Mouse (Mus musculus) stomach, embryonic 15.5 days (tissue): ENCODE data around the gene Anapc5. TPM values are rescaled to one million over a fixed set of nuclear protein-coding genes. Genes with fewer than 3 reads are reported as not detected.

ENCODE experiments used
- ATAC-seq: fragments of 200-750 bp; cut with Nextera tagmentation; 2 replicates; pipeline ENCODE4 v1.8.0; 2017; ENCODE audit warnings: low read depth, moderate number of reproducible peaks, moderate TSS enrichment; ENCODE audit not compliant: insufficient read depth, low FRiP score
- H3K27ac ChIP-seq: fragments of 300-500 bp; sonication (generic); 2 replicates; pipeline ENCODE4 v1.5.1; 2015; ENCODE audit warnings: mild to moderate bottlenecking, inconsistent platforms
- H3K27me3 ChIP-seq: fragments of 300-500 bp; sonication (generic); replicated peaks from 2 replicates; pipeline ENCODE4 v1.6.1; 2015; ENCODE audit warnings: inconsistent platforms
- H3K36me3 ChIP-seq: fragments of 300-500 bp; sonication (generic); 2 replicates; pipeline ENCODE4 v1.6.1; 2015; ENCODE audit warnings: inconsistent platforms
- H3K4me1 ChIP-seq: fragments of 300-500 bp; sonication (generic); 2 replicates; pipeline ENCODE4 v1.6.1; 2015; ENCODE audit warnings: inconsistent platforms
- H3K4me2 ChIP-seq: fragments of 300-500 bp; sonication (generic); 2 replicates; pipeline ENCODE4 v1.6.1; 2015; ENCODE audit warnings: mild to moderate bottlenecking, inconsistent platforms
- H3K4me3 ChIP-seq: fragments of 300-500 bp; sonication (generic); replicated peaks from 2 replicates; pipeline ENCODE4 v1.5.1; 2015; ENCODE audit warnings: inconsistent platforms
- H3K9ac ChIP-seq: fragments of 300-500 bp; sonication (generic); 2 replicates; pipeline ENCODE4 v1.6.1; 2015; ENCODE audit warnings: inconsistent platforms
- H3K9me3 ChIP-seq: fragments of 300-500 bp; sonication (generic); 2 replicates; pipeline ENCODE4 v1.6.1; 2016; ENCODE audit warnings: inconsistent platforms
- WGBS: fragments of 180-500 bp; shearing (Covaris S2); methylation state at CpG from one replicate; pipeline ENCODE4 v1.1.7; 2015; 5-methylcytosine and 5-hydroxymethylcytosine counted together
- polyA plus RNA-seq: library from polyadenylated mRNA; unstranded; fragments of >200 nt; fragmentation: Nextera tagmentation; extraction: Ambion mirVana; gene quantifications from 2 replicates; pipeline ENCODE4 v1.2.1, GENCODE M21; 2015

Gene Anapc5
- polyA plus RNA-seq = 384 and 409 TPM in 2 replicates

GRCm38 (mm10) chr5:122820777-122821523 lies at the start of gene Anapc5:
Anapc5 (minus strand) TSS chr5:122821339.
- peak; percentile 100 for ATAC-seq
- peak within 1 kb of the TSS; percentile 61 for H3K4me2 ChIP-seq
- peak within 1 kb of the TSS; percentile 96 for H3K9ac ChIP-seq
- H3K36me3 ChIP-seq = peaks cover 20% of the 10 kb centered on the region
- H3K27me3 ChIP-seq = no peaks in the 10 kb centered on the region
- peaks cover 10% of the 10 kb centered on the region; the same call in 1 of the 2 replicates for H3K4me1 ChIP-seq
- under 1% methylated on average over 55 of the region's 55 CpGs for WGBS
- H3K9me3 ChIP-seq = no peaks in the 10 kb centered on the region
- peak within 1 kb of the TSS; percentile 87 for H3K4me3 ChIP-seq
- peak within 1 kb of the TSS; percentile 98 for H3K27ac ChIP-seq

DNA sequence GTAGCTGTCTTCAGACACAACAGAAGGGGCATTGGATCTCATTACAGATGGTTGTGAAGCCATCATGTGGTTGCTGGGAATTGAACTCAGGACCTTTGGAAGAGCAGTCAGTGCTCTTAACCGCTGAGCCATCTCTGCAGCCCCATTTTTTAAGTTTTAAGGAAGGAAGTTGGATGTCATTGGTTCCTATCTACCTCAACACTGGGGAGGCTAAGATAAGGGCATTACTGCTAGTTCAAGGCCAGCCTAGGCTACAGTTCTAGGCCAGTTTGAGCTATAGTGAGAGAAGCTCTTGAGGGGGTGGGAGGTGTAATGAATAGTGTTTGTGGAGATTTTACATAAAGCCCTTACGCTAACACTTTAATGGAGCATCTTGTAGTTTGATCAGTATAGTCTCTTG lies 41.9 kb upstream of the Anapc5 start:
- Histone ChIP-seq H3K36me3 (peaks cover 31% of the 10 kb centered on the region), H3K4me1 (no peaks in the 10 kb centered on the region), H3K4me2 (no peak overlapping the region), H3K9ac (no peak overlapping the region), H3K4me3 (no peak overlapping the region), H3K9me3 (no peaks in the 10 kb centered on the region), H3K27ac (no peak overlapping the region), H3K27me3 (no peaks in the 10 kb centered on the region)
- WGBS = 94% methylated on average over 2 of the region's 2 CpGs
- no peak for ATAC-seq

DNA sequence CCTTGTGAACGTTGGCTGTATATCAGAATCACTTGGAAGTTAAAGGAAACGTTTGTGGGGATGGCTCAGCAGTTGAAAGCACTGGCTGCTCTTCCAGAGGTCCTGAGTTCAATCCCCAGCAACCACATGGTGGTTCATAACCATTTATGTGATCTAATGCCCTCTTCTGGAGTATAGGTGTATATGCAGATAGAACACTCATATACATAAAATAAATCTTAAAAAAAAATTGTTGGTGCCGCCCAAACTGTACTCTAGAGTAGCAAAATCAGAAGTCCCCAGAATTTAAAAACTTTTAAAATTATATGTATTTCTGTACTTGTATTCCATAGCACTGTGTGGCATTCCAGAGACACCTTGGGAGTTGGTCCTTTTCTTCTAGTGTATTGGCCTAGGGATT lies 34.7 kb upstream of the Anapc5 start:
- Histone ChIP-seq H3K9ac (no peak overlapping the region), H3K9me3 (no peaks in the 10 kb centered on the region), H3K4me2 (no peak overlapping the region), H3K4me3 (no peak overlapping the region), H3K27me3 (no peaks in the 10 kb centered on the region), H3K4me1 (0 out of 2 replicates have a peak, but pooled peaks cover 8% of the 10 kb centered on the region), H3K27ac (no peak overlapping the region), H3K36me3 (no peaks in the 10 kb centered on the region)
- no peak for ATAC-seq
- WGBS = 75% methylated on average over 3 of the region's 3 CpGs

DNA sequence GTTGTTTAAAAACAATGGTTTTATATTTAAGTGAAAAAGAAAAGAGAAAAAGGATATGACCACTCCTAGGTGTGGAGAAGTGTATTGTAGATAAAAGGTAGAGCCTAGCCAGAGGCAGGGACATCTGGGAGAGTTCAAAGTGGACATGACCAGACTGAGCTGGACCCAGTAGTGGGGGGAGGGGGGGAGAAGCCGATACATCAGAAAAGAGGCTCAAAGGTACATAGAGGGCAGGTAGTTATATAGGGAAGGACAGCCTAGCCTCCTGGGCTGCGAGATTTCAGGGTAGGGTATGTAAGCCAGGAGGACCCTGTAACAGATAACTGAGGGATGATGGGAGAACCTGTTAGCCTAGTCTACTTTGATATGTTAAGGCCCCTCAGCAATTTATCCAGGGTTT lies 31.5 kb upstream of the Anapc5 start:
- Histone ChIP-seq H3K36me3 (no peaks in the 10 kb centered on the region), H3K4me3 (no peak overlapping the region), H3K4me1 (peaks cover 10% of the 10 kb centered on the region; the same call in 1 of the 2 replicates), H3K27ac (no peak overlapping the region), H3K9ac (no peak overlapping the region), H3K9me3 (no peaks in the 10 kb centered on the region), H3K27me3 (no peaks in the 10 kb centered on the region), H3K4me2 (no peak overlapping the region)
- ATAC-seq = no peak
- WGBS = 68% methylated on average over 2 of the region's 2 CpGs

- ATAC-seq = peak; percentile 54
- H3K4me3 ChIP-seq = peak overlapping the region; percentile 97
- H3K9ac ChIP-seq = peak overlapping the region; percentile 96
- H3K36me3 ChIP-seq = no peaks in the 10 kb centered on the region
- no peaks in the 10 kb centered on the region for H3K27me3 ChIP-seq
- peak overlapping the region; percentile 91 for H3K4me2 ChIP-seq
- under 1% methylated on average over 38 of the region's 38 CpGs for WGBS
- peak overlapping the region; percentile 90 for H3K27ac ChIP-seq
- H3K4me1 ChIP-seq = peaks cover 10% of the 10 kb centered on the region; the same call in 1 of the 2 replicates
- H3K9me3 ChIP-seq = no peaks in the 10 kb centered on the region
Observed at GRCm38 (mm10) chr5:122850319-122851002, 29.3 kb upstream of the Anapc5 start.

GRCm38 (mm10) chr5:122849521-122850318 lies 28.6 kb upstream of the Anapc5 start, which contains the start of gene Rnf34:
Rnf34 (plus strand) TSS chr5:122850048.
- Histone ChIP-seq H3K36me3 (no peaks in the 10 kb centered on the region), H3K27ac (peak within 1 kb of the TSS; percentile 93), H3K4me1 (peaks cover 10% of the 10 kb centered on the region; the same call in 1 of the 2 replicates), H3K9ac (peak within 1 kb of the TSS; percentile 96), H3K4me2 (peak within 1 kb of the TSS; percentile 91), H3K9me3 (no peaks in the 10 kb centered on the region), H3K4me3 (peak within 1 kb of the TSS; percentile 97), H3K27me3 (no peaks in the 10 kb centered on the region)
- ATAC-seq = peak; percentile 99
- WGBS = under 1% methylated on average over 59 of the region's 61 CpGs

GRCm38 (mm10) chr5:122843799-122844198 lies 22.7 kb upstream of the Anapc5 start:
- H3K4me1 ChIP-seq = no peaks in the 10 kb centered on the region
- H3K9me3 ChIP-seq = no peaks in the 10 kb centered on the region
- H3K4me2 ChIP-seq = no peak overlapping the region
- no peaks in the 10 kb centered on the region for H3K27me3 ChIP-seq
- H3K27ac ChIP-seq = no peak overlapping the region
- no peaks in the 10 kb centered on the region for H3K36me3 ChIP-seq
- no peak for ATAC-seq
- 81% methylated on average over 5 of the region's 5 CpGs for WGBS
- H3K4me3 ChIP-seq = no peak overlapping the region
- no peak overlapping the region for H3K9ac ChIP-seq

GRCm38 (mm10) chr5:122841126-122841525 lies 20.0 kb upstream of the Anapc5 start:
- ATAC-seq = no peak
- H3K9ac ChIP-seq = no peak overlapping the region
- no peaks in the 10 kb centered on the region for H3K27me3 ChIP-seq
- WGBS = 75% methylated on average over 2 of the region's 2 CpGs
- H3K4me1 ChIP-seq = no peaks in the 10 kb centered on the region
- no peak overlapping the region for H3K4me3 ChIP-seq
- H3K9me3 ChIP-seq = no peaks in the 10 kb centered on the region
- no peaks in the 10 kb centered on the region for H3K36me3 ChIP-seq
- H3K27ac ChIP-seq = no peak overlapping the region
- no peak overlapping the region for H3K4me2 ChIP-seq

- 75% methylated on average over 10 of the region's 10 CpGs for WGBS
- Histone ChIP-seq H3K27ac (no peak overlapping the region), H3K9me3 (no peaks in the 10 kb centered on the region), H3K4me3 (no peak overlapping the region), H3K4me2 (no peak overlapping the region), H3K36me3 (no peaks in the 10 kb centered on the region), H3K9ac (no peak overlapping the region), H3K27me3 (no peaks in the 10 kb centered on the region), H3K4me1 (no peaks in the 10 kb centered on the region)
- ATAC-seq = no peak
Observed at GRCm38 (mm10) chr5:122832996-122833395, 11.9 kb upstream of the Anapc5 start.

- Histone ChIP-seq H3K27me3 (no peaks in the 10 kb centered on the region), H3K9ac (no peak overlapping the region), H3K4me3 (no peak overlapping the region), H3K4me1 (no peaks in the 10 kb centered on the region), H3K4me2 (no peak overlapping the region), H3K9me3 (no peaks in the 10 kb centered on the region), H3K36me3 (no peaks in the 10 kb centered on the region), H3K27ac (no peak overlapping the region)
- no peak for ATAC-seq
- 83% methylated on average over 10 of the region's 10 CpGs for WGBS
Observed at GRCm38 (mm10) chr5:122832536-122832935, 11.4 kb upstream of the Anapc5 start.

DNA sequence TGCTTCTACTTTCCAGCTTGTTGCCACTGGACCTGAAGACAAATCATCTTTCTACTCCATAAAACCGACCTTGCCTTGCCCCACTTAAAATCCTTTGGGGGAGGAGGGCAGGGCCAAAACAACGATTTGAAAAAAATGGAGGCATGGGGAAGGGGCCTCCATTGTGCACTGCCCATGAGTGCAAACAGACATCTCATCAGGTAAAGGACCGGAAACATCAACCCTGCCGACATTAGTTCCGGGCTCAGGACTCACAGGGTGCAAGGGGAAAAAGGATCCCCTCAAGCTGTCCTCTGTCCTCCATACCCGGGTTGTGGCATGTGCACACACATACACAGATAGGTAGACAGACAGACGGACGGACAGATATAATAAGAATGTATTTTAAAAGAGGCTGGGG lies 4.0 kb upstream of the Anapc5 start:
- H3K9me3 ChIP-seq = no peaks in the 10 kb centered on the region
- H3K4me2 ChIP-seq = no peak overlapping the region
- no peaks in the 10 kb centered on the region for H3K36me3 ChIP-seq
- H3K27ac ChIP-seq = no peak overlapping the region
- ATAC-seq = no peak
- no peak overlapping the region for H3K9ac ChIP-seq
- H3K4me3 ChIP-seq = no peak overlapping the region
- 83% methylated on average over 8 of the region's 8 CpGs for WGBS
- peaks cover 2% of the 10 kb centered on the region; the same call in 1 of the 2 replicates for H3K4me1 ChIP-seq
- H3K27me3 ChIP-seq = no peaks in the 10 kb centered on the region
